Mouse (Mus musculus): ENCODE data around the gene Syap1.
"Not testable (repeated sequence)": the region's sequence is repeated elsewhere in the genome, so short reads cannot be mapped to it uniquely, and the experiment has no call there.

The Syap1 gene

DNA sequence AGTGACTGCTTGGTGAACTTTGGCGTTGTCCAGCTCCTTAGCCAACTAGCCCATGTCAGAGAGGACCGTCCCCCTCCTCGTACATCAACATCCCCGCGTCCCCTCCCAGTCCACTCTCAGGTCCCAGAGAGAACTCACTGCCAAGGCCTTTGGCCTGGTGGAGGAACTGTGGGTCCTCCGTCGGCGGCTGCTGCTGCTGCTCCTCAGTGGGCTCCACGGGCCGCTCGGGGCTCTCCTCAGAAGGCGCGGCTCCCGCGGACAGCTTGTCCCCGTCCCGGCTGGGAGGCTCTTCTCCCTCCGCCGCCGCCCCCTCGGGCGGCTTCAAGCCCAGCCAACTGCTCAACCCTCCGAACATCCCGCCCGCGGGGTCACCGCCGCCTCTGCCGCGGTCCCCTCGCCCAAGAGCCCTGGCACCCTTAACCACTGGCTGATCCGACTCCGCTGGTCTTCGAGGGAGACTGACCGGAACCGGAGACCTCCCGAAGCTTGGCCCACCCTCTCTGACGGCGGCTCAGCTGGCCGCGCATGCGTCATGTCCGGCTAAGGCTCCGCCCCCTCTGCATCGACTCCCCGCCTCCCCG lies at the start of gene Syap1:
TSS of gene Syap1 (minus strand) at position 517 of the 581 bp plus-strand sequence.
- DNase-seq (ENCODE audit: low spot score in 2 of 2) = peak; percentile 80 to 87

DNA sequence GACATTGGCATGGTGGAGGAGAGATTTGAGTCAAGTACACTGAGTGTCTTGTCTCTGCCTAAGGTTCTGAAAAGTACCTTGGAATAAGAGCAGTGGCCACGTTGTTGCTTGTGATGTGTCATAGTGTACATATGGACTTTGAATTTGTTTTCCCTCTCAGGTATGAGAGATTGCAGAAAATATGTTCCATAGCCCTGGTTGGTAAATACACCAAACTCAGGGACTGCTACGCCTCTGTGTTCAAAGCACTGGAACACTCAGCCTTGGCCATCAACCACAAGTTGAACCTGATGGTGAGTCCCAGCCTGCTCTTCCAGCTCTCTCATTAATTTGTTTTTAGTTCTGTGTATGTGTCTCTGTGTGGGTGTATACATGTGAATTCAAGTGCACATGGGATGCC lies 43.2 kb upstream of the Syap1 start:
- no peak for DNase-seq (ENCODE audit: low spot score in 2 of 2)

DNA sequence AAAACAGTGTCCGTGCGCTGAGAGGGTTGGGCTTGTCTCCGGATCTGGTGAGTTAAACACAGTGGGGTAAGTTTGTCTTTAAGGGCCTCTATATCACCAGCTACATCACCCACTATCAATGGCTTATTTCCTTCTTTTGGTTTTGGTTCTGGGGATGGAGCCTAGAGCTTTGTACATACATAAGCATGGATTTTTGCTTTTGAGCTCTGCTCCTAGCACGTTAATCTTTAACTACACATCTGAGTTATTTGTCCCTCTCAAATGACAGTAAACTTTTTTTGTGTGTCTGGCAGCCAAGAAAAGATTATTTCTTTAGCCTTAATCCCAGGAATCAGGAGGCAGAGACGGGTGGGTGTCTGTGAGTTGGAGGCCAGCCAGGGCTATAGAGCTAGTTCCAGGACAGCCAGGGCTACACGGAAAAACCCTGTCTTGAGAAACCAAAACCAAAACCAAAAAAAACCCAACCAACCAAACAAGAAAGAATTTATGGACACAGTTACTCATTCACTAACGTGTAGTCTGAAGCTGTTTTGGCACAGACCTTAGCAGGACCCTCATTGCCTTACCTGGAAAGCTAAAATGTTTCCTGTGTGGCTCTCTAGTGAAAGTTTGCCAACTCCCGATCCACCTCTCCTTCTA lies 33.4 kb upstream of the Syap1 start:
- DNase-seq (ENCODE audit: low spot score in 2 of 2) = no peak

DNA sequence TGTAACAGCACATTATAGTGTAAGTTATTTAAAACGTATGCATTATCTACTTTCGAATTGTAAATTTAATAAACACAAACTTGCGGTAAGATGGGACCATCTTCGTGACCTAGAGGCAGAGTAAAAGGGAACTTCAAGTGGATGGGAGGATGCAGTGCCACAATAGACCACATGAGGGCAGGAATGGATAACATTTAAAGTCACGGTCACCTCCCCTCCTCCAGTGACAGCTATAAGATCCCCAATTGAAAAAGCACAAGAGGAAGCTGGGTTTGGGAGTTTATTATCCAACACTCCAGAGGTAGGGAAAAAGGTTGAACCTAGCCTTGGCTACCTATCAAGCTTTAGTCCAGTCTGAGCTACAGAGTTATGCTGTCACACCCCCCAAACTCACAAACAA lies 27.4 kb upstream of the Syap1 start:
- peak in 1 of 2 experiments; percentile 17 for DNase-seq (ENCODE audit: low spot score in 2 of 2)

DNA sequence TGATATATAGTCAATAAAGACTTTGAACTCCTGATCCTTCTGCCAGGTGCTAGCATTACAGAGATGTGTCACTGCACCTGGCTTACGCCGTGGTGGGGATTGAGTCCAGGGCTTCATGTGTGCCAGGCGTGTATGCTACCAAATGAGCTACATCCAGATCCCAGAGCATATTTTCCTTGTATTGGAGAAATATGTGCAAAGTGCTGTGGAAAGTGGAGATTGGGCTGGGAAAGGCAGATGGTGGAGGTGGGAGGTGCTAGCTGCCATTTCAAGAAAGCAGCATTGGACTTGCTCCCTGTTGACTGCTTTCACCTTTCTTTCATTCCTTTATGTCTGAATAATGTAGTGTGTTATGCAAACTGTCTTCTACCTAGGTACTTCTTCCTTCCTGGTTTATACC lies 25.4 kb upstream of the Syap1 start:
- DNase-seq (ENCODE audit: low spot score in 2 of 2) = no peak

DNA sequence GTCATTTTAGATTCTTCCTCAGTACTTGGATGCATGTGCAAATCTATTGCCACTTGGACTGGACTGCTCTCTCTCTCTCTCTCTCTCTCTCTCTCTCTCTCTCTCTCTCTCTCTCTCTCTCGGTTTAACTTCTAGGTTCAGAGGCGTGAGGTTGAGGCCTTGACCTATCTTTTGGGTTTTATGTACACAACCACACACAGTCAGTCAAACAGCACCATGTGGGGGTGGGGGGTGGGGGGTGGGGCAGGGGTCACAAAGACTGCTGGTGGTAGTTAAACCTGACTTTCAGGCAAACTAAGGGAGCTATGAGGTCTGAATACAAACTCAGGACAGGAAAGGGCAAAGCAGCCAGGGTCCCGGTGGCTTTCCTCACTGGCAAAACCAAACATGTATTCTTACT lies 19.3 kb upstream of the Syap1 start:
- DNase-seq (ENCODE audit: low spot score in 2 of 2) = no peak

DNA sequence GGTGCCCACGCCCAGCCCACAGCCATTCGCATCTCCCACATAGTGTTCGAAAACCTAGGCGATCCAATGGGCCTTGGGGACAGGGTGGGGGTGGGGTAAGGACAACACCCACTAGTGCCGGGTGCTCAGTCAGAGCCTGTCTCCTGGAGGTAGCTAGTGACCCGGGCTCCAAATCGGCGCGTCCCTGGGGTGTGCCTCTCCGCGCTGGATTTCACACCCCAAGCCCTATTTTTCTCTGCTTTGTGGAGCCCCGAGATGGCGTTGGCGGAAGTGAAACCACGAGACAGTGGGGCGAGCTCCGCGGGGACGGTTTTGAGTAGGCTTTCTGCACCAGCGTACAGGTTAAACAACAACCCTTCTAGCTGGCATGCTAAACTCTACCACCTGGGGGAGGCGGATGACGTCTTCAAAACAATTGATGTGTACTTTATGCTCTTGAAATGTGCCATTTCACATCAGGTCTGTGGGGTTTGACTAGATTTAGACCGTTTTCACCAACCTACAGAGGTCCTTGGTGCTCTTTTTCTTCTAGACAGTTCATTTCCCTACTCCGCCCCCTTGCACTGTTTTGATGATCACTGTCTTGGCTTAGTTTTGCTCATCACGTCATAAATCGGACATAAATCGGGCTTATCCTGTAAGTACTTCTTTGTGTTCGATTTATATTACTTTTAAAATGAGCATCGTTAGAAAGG lies 13.9 kb upstream of the Syap1 start:
- DNase-seq (ENCODE audit: low spot score in 2 of 2) = peak; percentile 17 to 62

DNA sequence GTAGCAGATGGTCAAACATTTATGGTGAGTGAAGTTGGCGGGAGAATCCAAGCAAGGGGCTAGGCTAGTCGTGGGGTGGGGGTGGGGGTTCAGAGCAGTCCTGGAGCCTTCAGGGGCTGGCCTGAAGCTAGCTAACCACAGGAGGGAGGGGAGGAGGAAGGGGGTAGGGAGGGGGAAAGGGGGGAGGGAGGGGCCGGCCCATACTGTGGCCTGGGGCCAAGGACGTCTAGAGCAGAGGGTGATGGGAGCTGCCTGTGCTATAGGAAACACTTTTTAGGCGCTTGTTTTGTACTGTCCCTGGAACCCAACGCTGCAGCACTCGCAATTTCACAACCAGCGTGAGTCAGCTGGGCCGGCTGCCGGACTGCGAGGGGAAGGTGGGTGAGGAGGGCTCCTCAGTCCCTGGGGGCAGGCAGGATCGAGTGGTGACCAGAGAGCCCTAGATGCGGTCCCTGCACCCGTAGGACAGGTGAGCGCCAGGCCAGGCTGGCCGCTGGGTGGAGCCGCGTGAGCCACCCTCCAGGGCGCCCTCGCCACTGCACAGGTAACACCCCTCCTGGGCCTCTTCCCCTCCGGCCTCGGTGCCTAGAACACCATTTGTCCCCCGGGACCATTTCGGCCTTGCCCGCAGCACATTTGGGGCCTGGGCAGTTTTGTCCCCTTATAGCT lies 13.3 kb upstream of the Syap1 start:
- DNase-seq (ENCODE audit: low spot score in 2 of 2) = peak; percentile 38 to 61

DNA sequence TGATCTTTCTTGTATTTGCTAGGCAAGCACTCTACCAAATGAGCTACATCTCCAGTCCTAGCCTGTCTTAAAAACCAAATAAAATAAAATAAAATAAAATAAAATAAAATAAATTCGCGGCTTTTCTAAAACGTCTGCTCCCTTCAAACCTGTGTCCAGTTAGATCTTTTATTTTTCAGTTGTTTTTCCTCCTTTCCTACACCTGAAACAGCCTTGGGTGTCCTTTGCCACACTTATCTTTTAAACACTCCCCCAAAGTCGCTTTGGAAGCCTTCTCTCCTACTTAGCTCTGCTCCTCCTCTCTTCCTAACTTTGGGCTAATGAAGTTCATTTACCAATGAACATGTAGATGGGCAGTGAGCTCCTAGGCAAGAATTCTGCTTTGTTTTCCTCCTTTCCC lies 12.7 kb upstream of the Syap1 start, which contains the start of gene Ctps2:
TSS of gene Ctps2 (plus strand) at position 301 of the 400 bp plus-strand sequence.
- DNase-seq (ENCODE audit: low spot score in 2 of 2) = no peak

DNA sequence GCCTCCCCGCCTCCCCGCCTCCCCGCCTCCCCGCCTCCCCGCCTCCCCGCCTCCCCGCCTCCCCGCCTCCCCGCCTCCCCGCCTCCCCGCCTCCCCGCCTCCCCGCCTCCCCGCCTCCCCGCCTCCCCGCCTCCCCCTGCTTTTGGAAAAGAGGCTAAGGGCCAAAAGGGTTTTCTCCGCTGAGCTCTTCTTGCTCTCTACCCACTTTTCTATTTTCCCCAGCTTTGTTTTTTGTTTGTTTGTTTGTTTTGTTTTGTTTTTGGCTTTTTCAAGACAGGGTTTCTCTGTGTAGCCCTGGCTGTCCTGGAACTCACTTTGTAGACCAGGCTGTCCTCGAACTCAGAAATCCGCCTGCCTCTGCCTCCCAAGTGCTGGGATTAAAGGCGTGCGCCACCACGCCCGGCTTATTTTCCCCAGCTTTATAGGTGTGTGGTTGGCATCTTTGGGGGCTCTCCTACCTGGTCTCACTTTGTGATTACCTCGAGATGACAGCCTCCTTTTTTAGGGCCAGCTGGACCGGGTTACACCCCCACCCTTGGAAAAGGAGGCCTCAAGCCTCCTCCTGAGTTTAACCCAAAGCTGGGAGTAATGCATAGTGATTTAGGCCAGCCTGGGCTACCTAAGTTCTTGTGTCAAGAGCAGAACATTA lies 452 bp upstream of the Syap1 start:
- DNase-seq (ENCODE audit: low spot score in 2 of 2) = not testable (repeated sequence)

DNA sequence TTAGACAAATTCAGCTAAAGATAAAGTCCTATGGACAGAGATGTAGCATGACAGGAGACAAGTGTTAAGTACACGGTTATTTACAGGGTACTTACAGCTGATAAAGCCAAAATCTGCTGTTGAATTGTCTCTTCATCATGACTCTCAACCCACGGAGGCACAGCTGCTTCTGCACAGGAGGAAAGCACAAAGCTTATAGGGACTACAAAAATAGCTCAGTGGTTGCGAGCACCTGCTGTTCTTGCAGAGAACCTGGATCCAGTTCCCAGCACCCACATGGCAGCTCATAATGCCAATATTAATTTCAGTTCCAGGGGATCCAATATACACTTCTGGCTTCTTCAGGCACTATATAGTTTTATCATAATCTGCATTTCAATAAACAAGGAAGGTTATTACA lies 10.0 kb downstream of the Syap1 start:
- DNase-seq (ENCODE audit: low spot score in 2 of 2) = no peak

DNA sequence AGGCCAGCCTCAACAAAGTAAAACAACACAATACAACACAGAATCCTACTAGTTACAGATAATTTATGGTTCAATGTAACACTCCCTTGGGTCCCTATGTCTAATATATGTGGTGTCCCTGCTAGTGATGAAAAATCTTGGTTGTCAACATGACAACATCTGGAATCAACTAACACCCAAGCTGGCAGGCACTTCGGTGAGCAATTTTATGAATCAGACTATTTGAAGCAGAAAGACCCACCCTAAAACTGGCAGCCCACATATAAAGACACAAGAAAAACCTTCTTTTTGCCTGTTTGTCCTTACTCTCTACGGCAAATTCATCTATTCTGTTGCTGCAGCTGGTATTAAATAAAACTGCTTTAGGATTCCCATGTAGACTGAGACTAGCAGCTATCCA lies 14.5 kb downstream of the Syap1 start:
- DNase-seq (ENCODE audit: low spot score in 2 of 2) = no peak

DNA sequence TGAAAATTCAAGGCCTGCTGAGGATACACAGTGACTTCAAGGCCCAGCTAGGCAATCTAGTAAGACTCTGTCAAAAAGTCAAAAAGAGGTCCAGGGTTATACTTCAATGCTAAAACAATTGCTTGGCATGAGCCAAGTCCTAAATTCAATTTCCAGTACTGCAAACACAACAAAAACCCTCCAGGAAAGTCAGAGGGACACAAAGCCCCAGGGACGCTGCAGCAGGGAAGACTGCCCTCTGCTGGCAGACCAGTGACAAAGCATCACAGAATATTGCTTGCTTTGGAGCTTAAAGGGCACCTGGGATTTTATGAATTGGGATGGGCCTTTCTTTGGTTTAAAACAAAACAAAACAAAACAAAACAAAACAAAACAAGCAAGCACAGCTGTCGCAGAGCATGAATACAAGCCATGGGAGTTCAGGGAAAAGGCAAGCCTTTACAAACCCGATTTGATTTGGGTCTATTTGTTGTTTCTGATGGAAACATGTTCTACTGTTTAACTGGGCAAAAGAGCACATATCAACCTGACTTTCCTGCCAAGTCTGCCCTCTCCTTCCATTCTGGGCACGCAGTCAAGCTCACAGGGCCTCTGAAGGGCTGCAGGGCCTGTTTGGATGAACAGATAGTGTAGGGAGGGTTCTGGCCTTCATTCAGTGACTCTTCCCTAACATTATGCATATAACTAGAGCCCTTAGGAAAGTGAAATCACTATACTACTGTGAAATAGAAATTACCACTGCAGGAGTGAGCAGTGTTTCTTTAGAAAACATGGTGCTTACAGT lies 16.3 kb downstream of the Syap1 start:
- peak in 1 of 2 experiments; percentile 16 for DNase-seq (ENCODE audit: low spot score in 2 of 2)

DNA sequence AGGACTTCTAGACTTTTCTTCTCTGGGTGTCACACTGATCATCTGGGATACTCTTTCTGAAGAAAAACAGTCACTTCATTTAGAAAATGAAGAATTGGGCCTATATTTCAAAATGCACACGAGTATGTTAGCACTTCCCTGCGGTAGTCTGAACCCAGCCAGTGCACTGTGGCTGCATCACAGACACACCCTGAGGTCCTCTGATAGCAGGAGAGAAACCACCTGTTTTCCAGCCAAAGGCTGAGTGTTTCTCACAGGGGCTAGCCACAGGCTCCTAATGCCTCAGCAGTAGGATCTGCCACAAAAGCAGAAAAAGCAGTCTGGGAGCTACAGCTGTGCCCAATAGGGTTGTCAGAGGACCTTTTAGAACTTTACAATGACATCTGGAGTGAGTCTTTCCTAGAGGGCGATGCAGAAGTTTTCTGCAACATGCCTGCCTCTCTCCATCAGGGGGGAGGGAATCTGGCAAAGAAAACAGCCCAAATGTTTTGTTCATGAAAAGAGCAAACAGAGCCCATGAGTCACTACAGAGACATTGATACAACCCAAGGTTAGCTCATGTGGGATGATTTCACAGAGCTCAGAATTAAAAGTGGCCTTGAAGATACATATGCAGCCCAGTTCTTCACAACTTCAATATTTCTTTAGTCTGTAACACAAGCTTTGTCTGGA lies 19.8 kb downstream of the Syap1 start:
- no peak for DNase-seq (ENCODE audit: low spot score in 2 of 2)

DNA sequence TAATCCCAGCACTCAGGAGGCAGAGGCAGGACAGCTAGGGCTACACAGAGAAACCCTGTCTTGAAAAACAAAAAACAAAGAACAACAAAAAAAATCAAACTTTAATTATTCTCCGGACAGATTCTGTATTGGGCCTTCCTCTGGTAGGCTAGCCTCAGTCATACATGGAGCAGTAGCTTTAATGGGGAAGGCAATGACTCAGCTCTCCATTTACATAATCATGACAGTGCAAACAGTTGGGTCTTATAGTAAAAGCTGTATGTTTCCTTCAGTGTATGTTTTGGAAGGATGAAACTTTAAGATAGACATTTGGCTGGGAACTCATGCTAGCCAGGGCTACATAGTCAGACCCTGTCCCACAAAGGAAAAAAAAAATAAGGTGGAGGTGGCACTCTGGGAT lies 39.6 kb downstream of the Syap1 start:
- DNase-seq (ENCODE audit: low spot score in 2 of 2) = no peak

DNA sequence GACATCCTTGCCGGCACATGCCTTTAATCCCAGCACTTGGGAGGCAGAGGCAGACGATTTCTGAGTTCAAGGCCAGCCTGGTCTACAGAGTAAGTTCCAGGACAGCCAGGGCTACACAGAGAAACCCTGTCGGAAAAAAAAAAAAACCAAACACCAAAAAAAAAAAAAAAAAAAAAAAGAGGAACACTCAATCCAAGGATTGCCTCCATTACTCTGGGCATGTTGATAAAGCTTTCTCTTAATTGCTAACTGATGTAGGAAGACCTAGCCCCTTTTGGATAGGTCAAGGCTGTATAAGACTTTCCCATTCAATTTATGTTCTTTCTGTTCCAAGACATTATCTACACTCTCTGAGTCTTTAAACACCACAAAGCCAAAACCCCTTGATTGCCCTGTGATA lies 42.7 kb downstream of the Syap1 start:
- DNase-seq (ENCODE audit: low spot score in 2 of 2) = no peak

DNA sequence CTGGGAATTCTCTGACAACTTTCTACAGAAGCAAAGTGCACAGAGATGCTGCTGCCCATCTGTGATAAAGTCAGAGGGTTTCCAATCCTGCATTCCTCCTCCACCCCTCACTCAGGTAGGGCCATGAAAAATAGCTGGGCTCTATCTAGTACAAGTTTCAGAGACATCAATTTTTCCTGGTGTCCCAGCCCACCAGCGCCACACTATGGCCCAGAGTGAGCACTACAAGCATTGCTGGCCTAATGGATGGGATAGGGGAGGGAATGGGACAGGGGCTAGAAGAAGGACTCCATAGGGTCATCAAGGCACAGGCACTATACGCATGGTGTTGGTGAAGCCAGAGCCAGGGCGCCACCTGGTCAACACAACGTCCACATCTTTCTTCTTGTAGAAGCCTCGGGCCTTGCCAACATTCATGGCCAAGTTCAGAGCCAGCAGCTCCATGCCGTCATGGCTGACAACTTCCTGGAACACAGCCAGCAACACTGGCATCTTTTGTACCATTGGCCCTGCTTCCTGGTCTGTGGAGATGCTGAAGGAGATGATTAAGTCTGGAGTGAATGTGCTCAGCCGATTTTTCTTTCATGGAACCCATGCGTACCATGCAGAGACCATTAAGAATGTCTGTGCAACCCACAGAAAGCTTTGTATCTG lies 43.7 kb downstream of the Syap1 start:
- DNase-seq (ENCODE audit: low spot score in 2 of 2) = no peak

DNA sequence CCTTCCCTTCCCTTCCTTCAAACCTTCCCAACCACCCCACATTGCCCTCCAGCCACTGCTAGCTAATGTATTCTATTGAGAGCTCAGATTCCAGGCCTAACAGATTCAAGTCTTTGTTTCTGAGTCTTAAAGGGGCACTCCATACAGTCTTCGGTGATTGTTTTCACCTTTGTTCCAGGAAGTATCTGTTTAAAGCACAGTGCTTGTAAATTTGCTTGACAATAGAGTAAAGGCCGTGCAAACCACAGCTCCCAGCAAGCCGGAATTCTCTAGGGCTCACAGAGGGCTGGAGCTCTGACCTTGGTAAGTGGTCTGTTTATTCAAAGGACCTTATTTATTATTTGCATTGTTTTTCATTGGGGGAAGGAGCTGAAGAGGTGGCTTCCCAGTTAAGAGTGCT lies 56.1 kb downstream of the Syap1 start:
- DNase-seq (ENCODE audit: low spot score in 2 of 2) = no peak

DNA sequence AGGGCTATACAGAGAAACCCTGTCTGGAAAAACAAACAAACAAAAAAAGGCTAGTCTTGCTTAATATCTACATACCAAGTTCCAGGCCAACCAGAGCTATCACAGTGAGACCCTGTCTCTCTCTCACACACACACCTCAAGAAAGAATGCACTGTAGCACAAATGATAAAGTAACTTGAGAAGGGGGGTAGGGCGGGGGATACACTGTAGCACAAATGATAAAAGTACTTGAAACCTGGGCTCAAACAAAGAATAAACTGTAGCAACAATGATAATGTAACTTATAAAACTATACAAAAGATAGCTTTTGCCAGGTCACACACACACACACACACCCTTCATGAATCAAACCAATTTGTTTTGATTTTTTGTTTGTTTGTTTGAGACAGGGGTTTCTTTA lies 56.7 kb downstream of the Syap1 start:
- DNase-seq (ENCODE audit: low spot score in 2 of 2) = no peak

DNA sequence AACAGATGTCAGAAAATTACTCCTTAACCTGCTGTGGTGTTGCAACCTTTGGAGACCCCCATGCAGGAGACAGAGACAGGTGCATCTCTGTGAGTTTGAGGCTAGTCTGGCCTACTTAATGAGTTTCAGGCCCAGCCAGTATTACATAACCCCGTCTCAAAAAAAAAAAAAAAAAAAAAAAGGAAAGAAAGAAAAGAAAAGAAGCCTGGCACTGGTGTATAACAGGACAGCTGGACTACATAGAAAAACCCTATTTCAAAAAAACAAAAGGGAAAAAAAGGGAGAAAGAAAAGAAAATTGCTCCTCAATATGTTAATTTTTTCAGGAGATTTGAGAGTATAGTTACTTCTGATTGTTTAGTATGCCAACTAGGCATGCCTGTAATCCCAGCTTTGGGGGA lies 57.2 kb downstream of the Syap1 start:
- no peak for DNase-seq (ENCODE audit: low spot score in 2 of 2)
